Mouse (Mus musculus): ENCODE data around the gene Csrp3.
A peak's percentile ranks its signal among the peaks of the same experiment; 100 is the strongest.

Csrp3 gene

DNA sequence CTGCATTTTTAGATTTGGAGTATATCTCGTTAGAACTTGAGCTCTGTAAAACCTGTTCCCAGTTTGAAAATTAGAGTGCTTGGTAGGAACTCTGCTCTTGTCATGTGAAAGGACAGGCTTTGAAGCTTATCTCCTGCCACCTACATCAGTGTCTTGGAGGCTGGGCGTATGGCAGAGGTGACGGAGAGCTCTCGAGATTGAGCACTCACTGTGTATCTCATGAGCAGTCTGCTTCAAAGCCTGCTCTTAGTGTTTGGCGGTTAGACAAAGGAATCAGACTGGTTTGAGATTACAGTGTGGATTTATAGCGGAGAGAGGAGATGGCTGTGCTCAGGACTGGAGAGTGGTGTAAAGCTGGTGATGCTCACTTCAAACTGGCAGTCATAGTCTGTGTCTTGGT lies 22.7 kb downstream of the Csrp3 start:
- DNase-seq, result no peak

- no peak for DNase-seq
Observed at GRCm38 (mm10) chr7:48824671-48825070, 23.2 kb downstream of the Csrp3 start.

DNA sequence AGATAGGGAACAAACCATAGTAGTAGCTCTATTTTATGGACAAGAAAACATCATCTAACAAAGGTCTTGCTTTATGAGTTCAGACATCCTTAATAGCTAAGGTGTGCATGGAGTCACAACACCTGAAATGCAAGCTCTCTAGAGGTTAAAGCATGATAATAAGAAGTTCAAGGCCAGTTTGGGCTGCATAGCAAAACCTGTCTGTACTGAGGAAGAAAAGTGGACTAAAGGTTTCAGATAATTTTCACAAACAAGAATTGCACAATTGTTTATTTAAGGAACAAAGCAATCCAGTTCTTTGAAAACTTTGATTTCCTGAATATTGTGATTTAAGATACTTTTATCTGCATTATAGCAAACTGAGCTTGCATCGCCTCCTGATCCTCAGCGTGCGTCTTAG lies 24.2 kb downstream of the Csrp3 start:
- no peak for DNase-seq

- no peak for DNase-seq
Observed at GRCm38 (mm10) chr7:48821654-48822053, 26.2 kb downstream of the Csrp3 start.

- no peak for DNase-seq
Observed at GRCm38 (mm10) chr7:48813594-48813993, 34.2 kb downstream of the Csrp3 start.

DNA sequence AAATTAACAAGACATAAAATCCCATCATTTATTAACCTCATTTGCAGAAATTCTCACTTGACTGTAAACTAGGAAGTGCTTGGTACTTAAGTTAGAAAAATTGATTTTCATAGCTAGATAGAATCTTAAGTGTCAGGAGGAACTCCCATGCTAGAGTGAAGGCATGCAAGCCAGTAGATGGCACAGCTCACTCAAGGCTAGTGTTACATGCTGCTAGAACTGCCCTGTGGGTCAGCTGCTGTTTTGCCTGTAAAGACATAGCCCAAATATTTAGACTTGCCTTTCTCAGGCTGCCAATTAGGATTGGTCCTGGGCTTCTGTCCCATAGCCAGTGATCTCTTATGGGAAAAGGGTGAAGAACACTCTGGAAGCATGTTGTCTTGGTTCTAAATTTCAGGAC lies 35.5 kb downstream of the Csrp3 start:
- no peak for DNase-seq

- DNase-seq, result no peak
Observed at GRCm38 (mm10) chr7:48810652-48811051, 37.2 kb downstream of the Csrp3 start.

GRCm38 (mm10) chr7:48806587-48806986 lies 41.2 kb downstream of the Csrp3 start:
- DNase-seq, result no peak

GRCm38 (mm10) chr7:48803381-48803780 lies 44.5 kb downstream of the Csrp3 start:
- DNase-seq, result no peak

GRCm38 (mm10) chr7:48795130-48795529 lies 52.7 kb downstream of the Csrp3 start:
- no peak for DNase-seq

- DNase-seq, result no peak
Observed at GRCm38 (mm10) chr7:48791412-48791811, 56.4 kb downstream of the Csrp3 start.

- no peak for DNase-seq
Observed at GRCm38 (mm10) chr7:48790117-48790516, 57.7 kb downstream of the Csrp3 start.

DNA sequence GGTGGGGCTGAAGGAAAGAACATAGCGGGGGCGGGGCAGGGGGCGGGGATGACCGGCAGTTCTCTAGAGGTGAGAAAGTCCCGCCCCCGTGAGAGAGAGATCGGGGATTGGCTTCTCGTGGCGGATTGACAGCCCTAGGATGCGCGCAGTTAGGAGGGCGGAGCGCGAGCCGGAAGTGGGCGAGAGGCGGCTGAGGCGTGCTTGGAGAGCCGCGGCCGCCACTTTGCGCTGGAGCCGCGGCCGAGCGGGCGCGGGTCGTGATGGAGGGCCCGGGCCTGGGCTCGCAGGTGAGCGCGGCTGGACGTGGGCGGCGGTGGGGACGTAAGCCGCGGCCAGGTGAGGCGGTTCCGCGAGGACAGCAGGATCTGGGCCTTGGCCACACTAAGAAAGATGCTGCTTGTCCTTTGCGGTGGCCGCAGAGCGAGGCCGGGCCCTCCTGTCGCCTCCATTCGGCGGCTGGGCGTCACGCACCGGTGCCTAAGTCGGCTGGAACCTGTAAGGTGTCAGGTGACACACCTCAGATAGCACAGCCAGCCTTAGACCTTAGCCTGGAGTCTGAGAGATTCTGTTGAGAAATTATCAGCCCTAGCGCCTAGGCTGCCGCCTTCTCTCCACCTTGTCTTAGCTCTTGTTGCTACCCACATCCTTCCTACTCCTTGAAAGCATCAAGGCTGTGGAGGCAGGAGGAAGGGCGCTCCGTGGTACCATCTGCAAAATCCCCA lies 58.8 kb downstream of the Csrp3 start, which contains the start of gene Zdhhc13:
TSS of gene Zdhhc13 (plus strand) at position 153 of the 722 bp plus-strand sequence.
- peak; percentile 92 for DNase-seq

GRCm38 (mm10) chr7:48788348-48788747 lies 59.5 kb downstream of the Csrp3 start:
- DNase-seq, result no peak

DNA sequence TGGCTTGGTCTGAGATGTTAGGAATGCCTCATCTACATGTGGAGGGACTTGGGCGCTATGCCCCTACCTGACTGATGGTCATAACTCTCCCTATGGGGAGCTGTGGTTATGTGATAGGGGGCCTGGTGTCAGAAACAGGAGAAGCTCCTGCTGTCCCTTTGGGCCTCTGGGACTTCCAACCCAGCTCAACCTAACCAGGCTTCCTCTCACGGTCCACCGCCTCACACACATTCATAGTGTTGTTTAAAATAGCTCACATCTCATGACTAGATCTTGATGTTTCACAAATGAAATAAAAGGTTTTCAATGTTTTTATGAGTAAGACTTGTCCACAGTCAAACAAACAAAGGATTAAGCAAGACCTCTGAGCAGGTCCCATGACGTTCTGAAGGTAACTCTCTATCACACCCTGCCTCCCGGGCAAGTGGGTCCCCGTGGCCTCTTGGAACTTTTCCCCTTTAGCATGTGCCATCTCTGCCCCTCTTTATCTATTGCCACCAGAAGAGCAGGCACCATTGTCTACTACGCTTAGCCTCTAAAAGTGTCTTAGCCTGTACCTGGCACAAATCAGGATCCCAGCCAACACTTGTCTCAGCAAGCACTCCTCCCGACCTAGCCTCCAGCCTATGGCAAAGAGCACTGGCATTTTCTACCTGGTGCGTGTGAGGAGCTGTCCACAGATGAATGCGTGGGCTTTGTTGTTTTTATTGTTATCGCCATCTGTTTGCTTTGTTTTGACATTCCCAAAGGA lies 62.9 kb downstream of the Csrp3 start:
- no peak for DNase-seq

DNA sequence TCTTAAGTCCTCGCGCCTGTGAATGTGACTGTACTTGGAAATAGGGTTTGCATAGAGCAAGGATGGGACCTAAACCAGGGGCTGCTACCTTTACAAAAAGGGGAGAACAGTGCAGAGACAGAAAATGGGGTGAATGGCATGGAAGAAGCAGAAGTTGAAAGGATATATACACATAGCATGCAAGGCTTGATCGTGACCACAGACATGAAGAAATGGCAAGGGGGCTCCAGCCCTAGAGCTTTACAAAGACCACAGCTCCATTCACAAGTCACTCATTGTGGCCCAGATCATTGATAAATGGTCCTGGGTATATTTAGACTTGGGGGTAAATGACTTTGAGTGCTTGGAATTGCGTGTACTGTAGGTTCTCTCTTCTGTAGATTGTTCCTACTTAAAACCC lies 65.4 kb downstream of the Csrp3 start:
- no peak for DNase-seq
